Mouse (Mus musculus): ENCODE measurements at regions not wholly inside any gene's neighbourhood (a gene's known extent, or its start where the extent isn't known, plus 50 kb on each side); places are given as distances from the start of the nearest gene placed in this dataset.

DNA sequence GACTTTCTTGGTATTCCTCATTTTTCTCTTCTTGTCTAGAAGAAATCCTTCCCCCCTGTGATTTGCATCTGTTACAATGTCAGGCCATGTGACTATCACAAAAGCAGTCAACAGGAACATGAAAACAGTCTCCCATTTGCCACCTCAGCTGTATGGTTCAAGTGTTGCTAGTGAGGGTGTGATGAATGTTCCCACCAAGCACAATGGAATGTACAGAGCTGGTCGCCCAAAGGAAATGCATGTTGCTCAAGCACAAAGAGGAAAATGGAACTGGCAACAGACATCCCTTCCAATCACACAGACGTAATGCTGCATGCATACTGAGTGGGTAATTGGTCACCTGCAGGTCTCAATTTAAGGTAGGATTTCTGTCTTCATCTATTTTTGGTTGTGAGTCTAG is 324.1 kb upstream of the BC052040 start:
- no peaks in the 10 kb centered on the region for H3K4me1 ChIP-seq (ENCODE audit: control insufficient read depth, insufficient read depth, low read length)
- TF ChIP-seq CTCF (IDR thresholded peaks at IDR 0.05; ENCODE audit: low read depth, low read length): no peak
- no peak for TF ChIP-seq POLR2A (IDR thresholded peaks at IDR 0.05; ENCODE audit: borderline replicate concordance, low read depth, low read length)
- no peak overlapping the region for H3K4me3 ChIP-seq (ENCODE audit: insufficient read depth, low read length)
- H3K27ac ChIP-seq (ENCODE audit: insufficient read depth, low read depth, low read length): no peak overlapping the region

GRCm38 (mm10) chr2:115268247-115268646 is 313.3 kb upstream of the BC052040 start:
- Histone ChIP-seq H3K4me3 (ENCODE audit: insufficient read depth, low read length) (no peak overlapping the region), H3K4me1 (ENCODE audit: control insufficient read depth, insufficient read depth, low read length) (no peaks in the 10 kb centered on the region), H3K27ac (ENCODE audit: insufficient read depth, low read depth, low read length) (no peak overlapping the region)
- no peak for TF ChIP-seq POLR2A (IDR thresholded peaks at IDR 0.05; ENCODE audit: borderline replicate concordance, low read depth, low read length)
- TF ChIP-seq CTCF (IDR thresholded peaks at IDR 0.05; ENCODE audit: low read depth, low read length): no peak

DNA sequence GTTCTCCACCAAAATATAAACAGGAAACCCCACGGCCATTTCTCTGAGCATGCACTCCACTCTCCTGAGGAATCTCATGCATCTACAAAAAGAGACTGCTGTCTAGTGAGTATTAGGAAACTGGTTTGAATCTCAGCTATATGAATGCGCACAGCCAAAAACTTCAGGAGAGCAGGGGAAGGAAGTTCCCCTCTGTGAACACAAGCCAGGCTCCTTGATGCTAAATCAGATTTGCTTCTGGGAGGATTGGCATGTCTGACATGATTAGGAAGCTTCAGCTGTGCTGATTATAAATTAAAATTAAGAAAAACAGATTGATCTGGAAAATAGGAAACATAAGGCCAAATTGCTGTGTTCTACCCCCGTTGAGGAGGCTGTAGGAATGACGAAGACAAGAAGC is 304.1 kb upstream of the BC052040 start:
- no peak overlapping the region for H3K4me3 ChIP-seq (ENCODE audit: insufficient read depth, low read length)
- no peak for TF ChIP-seq CTCF (IDR thresholded peaks at IDR 0.05; ENCODE audit: low read depth, low read length)
- TF ChIP-seq POLR2A (IDR thresholded peaks at IDR 0.05; ENCODE audit: borderline replicate concordance, low read depth, low read length): no peak
- H3K27ac ChIP-seq (ENCODE audit: insufficient read depth, low read depth, low read length): no peak overlapping the region
- H3K4me1 ChIP-seq (ENCODE audit: control insufficient read depth, insufficient read depth, low read length): no peaks in the 10 kb centered on the region

DNA sequence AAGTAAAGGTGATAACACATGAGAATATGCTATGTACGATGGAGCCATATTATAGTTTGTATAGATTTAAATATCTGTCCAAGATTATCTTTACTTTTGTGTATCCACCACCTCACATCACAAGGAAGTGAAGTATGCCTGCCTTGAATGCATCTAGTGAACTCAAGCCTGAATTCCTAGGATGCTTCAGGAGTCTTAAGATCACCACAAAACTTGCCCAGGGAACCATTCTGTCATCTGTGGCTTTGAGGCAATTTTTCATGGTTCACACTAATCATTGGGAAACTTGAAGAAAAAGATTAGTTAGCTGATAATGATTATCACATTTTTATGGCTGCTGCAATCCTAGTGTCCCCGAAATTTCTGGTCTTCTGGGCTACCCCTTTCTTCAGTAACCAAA is 288.5 kb upstream of the BC052040 start:
- Histone ChIP-seq H3K27ac (ENCODE audit: insufficient read depth, low read depth, low read length) (no peak overlapping the region), H3K4me3 (ENCODE audit: insufficient read depth, low read length) (no peak overlapping the region), H3K4me1 (ENCODE audit: control insufficient read depth, insufficient read depth, low read length) (peaks cover 4% of the 10 kb centered on the region)
- no peak for TF ChIP-seq POLR2A (IDR thresholded peaks at IDR 0.05; ENCODE audit: borderline replicate concordance, low read depth, low read length)

DNA sequence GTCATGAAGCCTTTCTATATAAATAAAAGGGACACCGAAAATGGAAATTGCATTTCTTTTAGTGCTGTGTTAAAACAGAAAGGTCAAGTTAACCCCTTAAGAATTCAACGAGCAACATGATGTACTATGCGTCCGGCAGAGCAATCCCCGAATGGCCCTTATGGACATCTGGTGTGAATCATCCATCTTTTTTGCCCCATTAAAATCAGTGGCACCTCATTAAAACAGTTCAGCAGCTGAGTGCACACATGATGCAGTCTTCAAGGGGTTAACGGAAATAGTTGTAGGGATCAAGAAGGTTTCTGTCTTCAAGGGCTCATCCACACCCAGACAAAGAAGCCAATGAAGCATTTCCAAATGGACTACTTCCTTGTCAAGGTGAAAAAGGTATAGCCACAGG is 284.1 kb upstream of the BC052040 start:
- peaks cover 4% of the 10 kb centered on the region for H3K4me1 ChIP-seq (ENCODE audit: control insufficient read depth, insufficient read depth, low read length)
- TF ChIP-seq CTCF (IDR thresholded peaks at IDR 0.05; ENCODE audit: low read depth, low read length): no peak
- no peak for TF ChIP-seq POLR2A (IDR thresholded peaks at IDR 0.05; ENCODE audit: borderline replicate concordance, low read depth, low read length)
- no peak overlapping the region for H3K4me3 ChIP-seq (ENCODE audit: insufficient read depth, low read length)
- H3K27ac ChIP-seq (ENCODE audit: insufficient read depth, low read depth, low read length): no peak overlapping the region

GRCm38 (mm10) chr2:115307248-115307647 is 274.3 kb upstream of the BC052040 start:
- Histone ChIP-seq H3K27ac (ENCODE audit: insufficient read depth, low read depth, low read length) (no peak overlapping the region), H3K4me1 (ENCODE audit: control insufficient read depth, insufficient read depth, low read length) (no peaks in the 10 kb centered on the region), H3K4me3 (ENCODE audit: insufficient read depth, low read length) (no peak overlapping the region)
- TF ChIP-seq CTCF (IDR thresholded peaks at IDR 0.05; ENCODE audit: low read depth, low read length): no peak
- TF ChIP-seq POLR2A (IDR thresholded peaks at IDR 0.05; ENCODE audit: borderline replicate concordance, low read depth, low read length): no peak

GRCm38 (mm10) chr2:115309856-115310631 is 271.5 kb upstream of the BC052040 start:
- Histone ChIP-seq H3K4me1 (ENCODE audit: control insufficient read depth, insufficient read depth, low read length) (no peaks in the 10 kb centered on the region), H3K27ac (ENCODE audit: insufficient read depth, low read depth, low read length) (no peak overlapping the region), H3K4me3 (ENCODE audit: insufficient read depth, low read length) (no peak overlapping the region)
- TF ChIP-seq POLR2A (IDR thresholded peaks at IDR 0.05; ENCODE audit: borderline replicate concordance, low read depth, low read length) (no peak), CTCF (IDR thresholded peaks at IDR 0.05; ENCODE audit: low read depth, low read length) (no peak)

GRCm38 (mm10) chr2:115318551-115318950 is 263.0 kb upstream of the BC052040 start:
- no peak for TF ChIP-seq POLR2A (IDR thresholded peaks at IDR 0.05; ENCODE audit: borderline replicate concordance, low read depth, low read length)
- Histone ChIP-seq H3K4me3 (ENCODE audit: insufficient read depth, low read length) (no peak overlapping the region), H3K4me1 (ENCODE audit: control insufficient read depth, insufficient read depth, low read length) (no peaks in the 10 kb centered on the region), H3K27ac (ENCODE audit: insufficient read depth, low read depth, low read length) (no peak overlapping the region)

DNA sequence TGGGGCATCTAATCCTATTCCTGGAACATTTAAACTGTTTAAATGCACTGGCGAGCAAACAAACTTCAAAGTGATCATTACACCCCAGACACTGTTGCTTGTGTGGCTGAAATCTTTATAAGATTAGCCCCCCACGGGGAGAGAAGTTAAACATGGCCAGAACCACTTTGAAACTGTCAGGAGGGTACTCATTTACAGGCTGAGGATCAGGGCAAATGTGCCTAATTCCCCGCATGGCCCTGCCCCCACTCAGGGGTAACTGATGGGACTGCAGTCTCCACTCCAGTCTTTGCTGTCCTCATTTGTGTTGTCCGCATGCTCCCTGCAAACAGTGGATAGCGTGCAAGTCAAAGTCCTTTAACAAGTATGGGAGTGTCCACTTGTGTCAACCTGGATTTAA is 258.9 kb upstream of the BC052040 start:
- TF ChIP-seq CTCF (IDR thresholded peaks at IDR 0.05; ENCODE audit: low read depth, low read length): no peak
- no peak for TF ChIP-seq POLR2A (IDR thresholded peaks at IDR 0.05; ENCODE audit: borderline replicate concordance, low read depth, low read length)
- Histone ChIP-seq H3K4me1 (ENCODE audit: control insufficient read depth, insufficient read depth, low read length) (no peaks in the 10 kb centered on the region), H3K4me3 (ENCODE audit: insufficient read depth, low read length) (no peak overlapping the region), H3K27ac (ENCODE audit: insufficient read depth, low read depth, low read length) (no peak overlapping the region)

DNA sequence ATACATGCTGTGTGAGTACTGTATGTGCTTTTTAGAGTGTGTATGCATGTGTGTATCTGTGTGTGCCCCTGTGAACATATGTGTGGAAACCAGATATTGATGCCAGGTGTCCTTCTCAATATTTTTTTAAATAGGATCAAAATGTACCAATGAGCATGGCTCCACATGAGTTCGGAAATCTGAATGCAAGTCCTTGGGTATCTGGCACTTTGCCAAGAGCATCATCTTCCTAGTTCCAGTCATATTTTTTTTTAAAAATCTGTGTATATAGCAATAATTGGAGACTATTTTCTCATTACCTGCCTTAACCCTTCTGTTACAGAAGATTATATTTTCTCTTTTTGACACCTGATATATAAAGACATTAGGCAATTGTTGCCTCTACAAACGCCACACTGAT is 255.0 kb upstream of the BC052040 start:
- Histone ChIP-seq H3K4me3 (ENCODE audit: insufficient read depth, low read length) (no peak overlapping the region), H3K27ac (ENCODE audit: insufficient read depth, low read depth, low read length) (no peak overlapping the region), H3K4me1 (ENCODE audit: control insufficient read depth, insufficient read depth, low read length) (no peaks in the 10 kb centered on the region)
- no peak for TF ChIP-seq CTCF (IDR thresholded peaks at IDR 0.05; ENCODE audit: low read depth, low read length)
- TF ChIP-seq POLR2A (IDR thresholded peaks at IDR 0.05; ENCODE audit: borderline replicate concordance, low read depth, low read length): no peak

DNA sequence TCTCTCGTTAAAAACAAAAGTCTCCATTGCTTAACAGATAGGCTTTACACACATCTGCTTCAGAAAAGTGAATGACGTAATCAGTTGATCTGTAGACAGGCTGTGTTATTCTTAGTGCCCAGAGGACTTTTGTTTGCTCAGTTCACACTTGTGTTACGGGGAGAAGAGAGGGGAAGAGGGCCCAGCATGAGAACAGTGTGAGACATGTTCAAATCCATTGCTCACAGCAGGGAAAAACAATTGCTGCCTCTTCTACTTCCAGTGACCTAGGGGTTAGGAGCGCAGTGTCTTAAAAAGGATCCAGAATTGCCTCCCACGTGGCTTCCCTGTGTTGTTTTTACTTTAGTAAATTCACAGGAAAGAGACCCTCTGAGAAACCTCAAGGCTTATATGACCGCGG is 243.3 kb upstream of the BC052040 start:
- H3K27ac ChIP-seq (ENCODE audit: insufficient read depth, low read depth, low read length): no peak overlapping the region
- H3K4me3 ChIP-seq (ENCODE audit: insufficient read depth, low read length): no peak overlapping the region
- TF ChIP-seq CTCF (IDR thresholded peaks at IDR 0.05; ENCODE audit: low read depth, low read length) (no peak), POLR2A (IDR thresholded peaks at IDR 0.05; ENCODE audit: borderline replicate concordance, low read depth, low read length) (no peak)
- no peaks in the 10 kb centered on the region for H3K4me1 ChIP-seq (ENCODE audit: control insufficient read depth, insufficient read depth, low read length)
